In the genomic region with DNA sequence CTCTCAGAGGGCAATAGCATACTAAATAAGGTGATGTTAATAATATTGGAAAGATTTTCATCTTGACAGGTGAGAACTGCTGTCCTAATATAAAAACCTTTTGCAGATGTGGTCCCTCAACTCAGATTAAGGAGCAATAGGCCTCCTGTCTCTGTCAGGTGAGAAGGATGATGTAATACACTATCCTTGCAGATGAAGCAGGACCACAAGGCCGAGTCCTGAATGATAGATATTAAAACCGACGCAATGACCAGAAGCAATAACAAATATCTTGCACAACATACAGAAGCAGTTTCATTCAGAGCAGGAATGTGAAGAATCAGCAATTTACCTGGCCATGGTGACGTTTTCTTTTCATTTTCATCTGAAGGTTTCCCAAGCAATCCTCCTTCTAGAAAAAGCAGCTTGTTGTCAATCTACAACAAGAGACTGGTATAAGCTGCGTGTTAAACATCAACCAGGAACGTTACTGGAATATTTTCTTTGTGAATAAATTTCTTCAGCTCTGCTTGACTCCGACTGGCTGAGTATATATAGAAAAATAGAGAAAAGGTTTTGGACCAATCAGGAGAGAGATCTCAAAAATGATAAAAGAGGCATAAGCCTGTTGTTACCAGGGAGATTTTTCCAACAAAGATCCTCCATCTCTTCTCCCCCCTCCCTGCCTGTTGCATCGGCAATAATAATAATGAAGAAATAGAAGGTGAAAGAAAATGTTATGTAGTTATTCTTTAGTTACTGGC, we compare ENCODE assay signal across 16 mouse cellular contexts.
DNase-seq lines count a peak whose midpoint lies in the region; ATAC-seq and TF ChIP-seq lines count a peak whose summit lies in the region.
"Had no signal": no experiment of that assay in that cellular context is flagged by ENCODE, and none has a peak within 500 bp of the region (broad histone marks: within the 10 kb centered on the region; RNA-seq: fewer than 3 reads in every experiment).

No protein-coding gene starts in this region.

- peak; percentile 86 for ATAC-seq in forebrain, postnatal 0 days
- no peak for ATAC-seq in forebrain, embryonic 12.5 days (ENCODE audit: low FRiP score)
- peak; percentile 62; the same call in 1 of the 2 replicates for ATAC-seq in midbrain, embryonic 15.5 days (replicated peaks)
- no peak for ATAC-seq in kidney, embryonic 16.5 days (ENCODE audit: low FRiP score, low TSS enrichment)

- H3K4me1 ChIP-seq in forebrain, postnatal 0 days (ENCODE audit: insufficient read depth), result no peaks in the 10 kb centered on the region
- H3K4me1 ChIP-seq in forebrain, embryonic 12.5 days, result no peaks in the 10 kb centered on the region
- H3K4me1 ChIP-seq in midbrain, embryonic 15.5 days, result no peaks in the 10 kb centered on the region
- H3K4me1 ChIP-seq in kidney, embryonic 16.5 days (ENCODE audit: insufficient read depth, low read length), result no peaks in the 10 kb centered on the region
- H3K4me1 ChIP-seq: embryonic facial prominence, embryonic 12.5 days had no signal

- no peaks in the 10 kb centered on the region for H3K36me3 ChIP-seq in forebrain, postnatal 0 days (ENCODE audit: insufficient read depth)
- no peaks in the 10 kb centered on the region for H3K36me3 ChIP-seq in forebrain, embryonic 12.5 days (replicated peaks)
- no peaks in the 10 kb centered on the region for H3K36me3 ChIP-seq in midbrain, embryonic 15.5 days (replicated peaks)
- H3K36me3 ChIP-seq in kidney, embryonic 16.5 days (ENCODE audit: insufficient read depth, low read length), result no peaks in the 10 kb centered on the region
- H3K36me3 ChIP-seq: embryonic facial prominence, embryonic 12.5 days had no signal

- WGBS in forebrain, postnatal 0 days, result 66% methylated on average over 8 of the region's 8 CpGs
- 80% methylated on average over 8 of the region's 8 CpGs for WGBS in forebrain, embryonic 12.5 days
- 63% methylated on average over 8 of the region's 8 CpGs for WGBS in midbrain, embryonic 15.5 days
- 75% methylated on average over 8 of the region's 8 CpGs for WGBS in kidney, embryonic 16.5 days

- H3K4me3 ChIP-seq in forebrain, postnatal 0 days (ENCODE audit: low read depth, low read length), result peak overlapping the region; percentile 27
- H3K4me3 ChIP-seq in forebrain, embryonic 12.5 days (replicated peaks), result no peak overlapping the region
- H3K4me3 ChIP-seq in midbrain, embryonic 15.5 days, result peak overlapping the region; percentile 30
- H3K4me3 ChIP-seq in kidney, embryonic 16.5 days (ENCODE audit: low read length), result no peak overlapping the region
- H3K4me3 ChIP-seq: embryonic facial prominence, embryonic 12.5 days had no signal

- no peak for TF ChIP-seq CTCF in forebrain, postnatal 0 days (IDR thresholded peaks at IDR 0.05; ENCODE audit: low read depth)

- H3K27me3 ChIP-seq in forebrain, postnatal 0 days (ENCODE audit: insufficient read depth, low read length), result no peaks in the 10 kb centered on the region
- no peaks in the 10 kb centered on the region for H3K27me3 ChIP-seq in forebrain, embryonic 12.5 days
- H3K27me3 ChIP-seq in midbrain, embryonic 15.5 days (replicated peaks), result no peaks in the 10 kb centered on the region
- no peaks in the 10 kb centered on the region for H3K27me3 ChIP-seq in kidney, embryonic 16.5 days (ENCODE audit: insufficient read depth, low read length)
- H3K27me3 ChIP-seq: embryonic facial prominence, embryonic 12.5 days had no signal

- no peak overlapping the region for H3K27ac ChIP-seq in forebrain, postnatal 0 days (ENCODE audit: low read depth, low read length)
- no peak overlapping the region for H3K27ac ChIP-seq in forebrain, embryonic 12.5 days
- H3K27ac ChIP-seq in midbrain, embryonic 15.5 days, result peak overlapping the region; percentile 71
- H3K27ac ChIP-seq in kidney, embryonic 16.5 days (ENCODE audit: low read length), result no peak overlapping the region
- H3K27ac ChIP-seq: embryonic facial prominence, embryonic 12.5 days had no signal

- H3K9me3 ChIP-seq in forebrain, postnatal 0 days (ENCODE audit: low read length), result no peaks in the 10 kb centered on the region
- no peaks in the 10 kb centered on the region for H3K9me3 ChIP-seq in forebrain, embryonic 12.5 days
- no peaks in the 10 kb centered on the region for H3K9me3 ChIP-seq in midbrain, embryonic 15.5 days
- H3K9me3 ChIP-seq in kidney, embryonic 16.5 days (ENCODE audit: low read length), result peaks cover 3% of the 10 kb centered on the region; the same call in 1 of the 2 replicates
- H3K9me3 ChIP-seq: embryonic facial prominence, embryonic 12.5 days had no signal

- H3K9ac ChIP-seq in forebrain, postnatal 0 days, result peak overlapping the region; percentile 31; the same call in 1 of the 2 replicates
- no peak overlapping the region for H3K9ac ChIP-seq in forebrain, embryonic 12.5 days
- 0 out of 2 replicates have a peak overlapping the region, but pooled peaks have one; percentile 7 for H3K9ac ChIP-seq in midbrain, embryonic 15.5 days
- H3K9ac ChIP-seq in kidney, embryonic 16.5 days (replicated peaks; ENCODE audit: low read length), result no peak overlapping the region
- H3K9ac ChIP-seq: embryonic facial prominence, embryonic 12.5 days had no signal

- 0 out of 2 replicates have a peak overlapping the region, but pooled peaks have one; percentile 1 for H3K4me2 ChIP-seq in forebrain, postnatal 0 days (ENCODE audit: low read depth)
- no peak overlapping the region for H3K4me2 ChIP-seq in forebrain, embryonic 12.5 days
- H3K4me2 ChIP-seq in midbrain, embryonic 15.5 days, result peak overlapping the region; percentile 22
- no peak overlapping the region for H3K4me2 ChIP-seq in kidney, embryonic 16.5 days (replicated peaks; ENCODE audit: low read depth, low read length)
- H3K4me2 ChIP-seq: embryonic facial prominence, embryonic 12.5 days had no signal

- peak; percentile 30 for DNase-seq in forebrain, postnatal 0 days
- peak; percentile 6 for DNase-seq in layer of hippocampus, adult 9-10 months (ENCODE audit: low spot score)
- DNase-seq in layer of hippocampus, postnatal 36 days, result no peak
- peak; percentile 60 for DNase-seq in brain, adult 2 months (ENCODE audit: low read depth, low spot score)
- no peak for DNase-seq in embryo, embryonic 9.5 days (ENCODE audit: extremely low spot score)
- DNase-seq: adrenal gland, postnatal 10 days; cerebellum, adult 2 months; heart, adult 18-20 months; kidney, adult 9 months; lung, adult 18-20 months; spleen, adult 18-20 months; thymus, adult 2 months had no signal

Comparison
In these comparisons a context has a peak if more than half of its experiments do, and no peak if none do; other contexts are left out.
1. ATAC-seq: peak in forebrain, postnatal 0 days (single experiment) and midbrain, embryonic 15.5 days (single experiment); none in forebrain, embryonic 12.5 days (single experiment) and kidney, embryonic 16.5 days (single experiment).
2. DNase-seq: peak in forebrain, postnatal 0 days (single experiment), layer of hippocampus, adult 9-10 months (single experiment) and brain, adult 2 months (single experiment); none in layer of hippocampus, postnatal 36 days (0 of 2) and embryo, embryonic 9.5 days (single experiment).
3. H3K4me2 ChIP-seq: peak in forebrain, postnatal 0 days (single experiment) and midbrain, embryonic 15.5 days (single experiment); none in forebrain, embryonic 12.5 days (single experiment) and kidney, embryonic 16.5 days (single experiment).
4. H3K4me3 ChIP-seq: peak in forebrain, postnatal 0 days (single experiment) and midbrain, embryonic 15.5 days (single experiment); none in forebrain, embryonic 12.5 days (single experiment) and kidney, embryonic 16.5 days (single experiment).
5. H3K9ac ChIP-seq: peak in forebrain, postnatal 0 days (single experiment) and midbrain, embryonic 15.5 days (single experiment); none in forebrain, embryonic 12.5 days (single experiment) and kidney, embryonic 16.5 days (single experiment).